Mouse (Mus musculus): ENCODE measurements at regions not wholly inside any gene's neighbourhood (a gene's known extent, or its start where the extent isn't known, plus 50 kb on each side); places are given as distances from the start of the nearest gene placed in this dataset.

DNA sequence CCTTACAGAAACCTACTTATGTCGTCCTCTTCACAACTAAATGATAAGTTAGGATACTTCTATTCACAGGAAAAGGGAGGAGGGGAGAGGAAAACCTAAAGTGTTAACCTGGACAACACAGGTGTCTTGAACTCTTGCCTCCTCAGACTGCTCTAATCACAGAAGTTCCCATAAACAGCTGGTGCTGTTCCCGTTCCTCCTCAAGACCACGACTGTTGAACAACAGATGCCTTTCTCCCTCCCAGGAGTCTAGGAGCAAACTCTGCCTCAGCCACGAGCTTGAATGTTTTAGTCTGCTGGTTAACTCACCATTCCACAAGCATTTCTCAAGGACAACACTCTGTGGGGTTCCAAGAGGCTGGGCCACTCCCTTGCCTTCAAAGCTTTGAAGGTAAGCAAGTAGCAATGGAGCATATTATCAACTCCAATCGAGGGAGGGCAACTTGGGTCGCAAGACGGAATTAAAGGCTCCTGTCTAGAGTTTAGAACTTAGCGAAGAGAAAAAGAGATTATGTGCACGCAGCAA is 186.6 kb upstream of the Bcl6 start:
- Histone ChIP-seq H3K4me2 (replicated peaks; ENCODE audit: low read depth) (no peak overlapping the region), H3K9me3 (ENCODE audit: control insufficient read depth, low read length) (no peaks in the 10 kb centered on the region), H3K9ac (ENCODE audit: low read length) (no peak overlapping the region), H3K36me3 (ENCODE audit: control insufficient read depth, insufficient read depth, low read length) (no peaks in the 10 kb centered on the region), H3K4me1 (replicated peaks; ENCODE audit: control insufficient read depth, insufficient read depth) (no peaks in the 10 kb centered on the region; the same call in 1 of the 2 replicates), H3K27me3 (ENCODE audit: control insufficient read depth, insufficient read depth, low read length) (no peaks in the 10 kb centered on the region), H3K27ac (replicated peaks) (no peak overlapping the region), H3K4me3 (ENCODE audit: low read depth, low read length) (no peak overlapping the region)
- ATAC-seq (ENCODE audit: low FRiP score, low TSS enrichment): no peak
- no peak for DNase-seq (ENCODE audit: low spot score)
- 65% methylated on average over 9 of the region's 9 CpGs for WGBS
- TF ChIP-seq CTCF (IDR thresholded peaks at IDR 0.05; ENCODE audit: low read depth) (no peak), EP300 (optimal IDR thresholded peaks at IDR 0.05) (no peak)

DNA sequence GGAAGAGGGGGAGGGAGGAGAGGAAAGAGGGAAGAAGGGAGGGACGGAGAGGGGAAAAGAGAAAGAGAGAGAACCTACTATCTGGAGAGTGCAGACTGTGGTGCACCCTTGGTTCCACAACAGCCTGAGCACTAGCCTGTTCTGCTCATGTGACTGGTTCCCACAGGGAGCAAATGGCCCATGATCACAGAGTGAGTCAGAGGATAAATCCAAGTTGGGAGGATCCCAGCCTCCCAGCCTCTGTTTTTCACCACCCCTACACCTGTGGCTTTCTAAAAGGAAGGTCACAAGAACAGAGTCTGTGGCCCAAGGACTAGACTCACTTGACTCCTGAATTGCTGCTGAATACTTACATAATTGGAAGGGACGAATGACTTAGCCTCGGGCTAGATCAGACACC is 185.9 kb upstream of the Bcl6 start:
- DNase-seq (ENCODE audit: low spot score): no peak
- Histone ChIP-seq H3K27ac (replicated peaks) (no peak overlapping the region), H3K9ac (ENCODE audit: low read length) (no peak overlapping the region), H3K4me2 (replicated peaks; ENCODE audit: low read depth) (no peak overlapping the region), H3K36me3 (ENCODE audit: control insufficient read depth, insufficient read depth, low read length) (no peaks in the 10 kb centered on the region), H3K4me1 (replicated peaks; ENCODE audit: control insufficient read depth, insufficient read depth) (no peaks in the 10 kb centered on the region; the same call in 1 of the 2 replicates), H3K9me3 (ENCODE audit: control insufficient read depth, low read length) (no peaks in the 10 kb centered on the region), H3K27me3 (ENCODE audit: control insufficient read depth, insufficient read depth, low read length) (no peaks in the 10 kb centered on the region), H3K4me3 (ENCODE audit: low read depth, low read length) (no peak overlapping the region)
- no peak for TF ChIP-seq CTCF (IDR thresholded peaks at IDR 0.05; ENCODE audit: low read depth)
- TF ChIP-seq EP300 (optimal IDR thresholded peaks at IDR 0.05): no peak
- no peak; the same call in 1 of the 2 replicates for ATAC-seq (ENCODE audit: low FRiP score, low TSS enrichment)
- 76% methylated on average over 3 of the region's 3 CpGs for WGBS

DNA sequence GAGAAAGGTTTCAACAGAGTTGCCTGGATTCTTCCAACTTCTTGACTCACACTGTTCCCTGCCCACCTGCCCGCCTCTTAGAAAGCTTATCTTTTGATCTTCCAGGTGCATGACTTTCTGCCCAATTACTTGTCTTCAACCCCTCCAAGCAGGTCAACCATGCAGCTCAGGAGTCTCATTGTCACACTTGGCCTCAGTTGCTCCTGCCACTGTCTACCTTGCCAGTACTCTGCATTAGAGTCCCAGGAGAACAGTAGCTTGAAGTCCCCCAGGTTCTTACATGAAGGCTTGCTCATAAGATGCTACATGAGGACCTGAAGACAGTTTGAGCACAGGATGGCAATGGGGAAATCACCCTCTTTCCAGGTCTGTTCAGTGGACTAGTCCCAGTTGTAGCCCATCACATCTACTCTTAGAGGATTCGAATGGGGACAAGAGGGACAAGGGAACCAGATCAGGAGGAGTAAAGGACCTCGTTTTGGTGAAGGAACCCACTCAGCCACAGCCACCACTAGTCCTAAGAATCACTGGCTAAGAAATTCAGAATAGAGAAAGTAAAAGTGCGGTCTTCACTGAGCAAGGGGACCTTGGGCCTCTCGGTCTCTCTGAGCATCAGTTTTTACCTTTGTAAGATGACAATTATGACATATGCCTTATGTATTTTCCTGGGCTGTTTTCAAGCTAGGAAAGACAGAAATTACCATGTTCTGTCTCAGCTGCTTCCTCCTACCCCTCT is 185.3 kb upstream of the Bcl6 start:
- WGBS: 86% methylated on average over 5 of the region's 5 CpGs
- Histone ChIP-seq H3K27me3 (ENCODE audit: control insufficient read depth, insufficient read depth, low read length) (no peaks in the 10 kb centered on the region), H3K4me1 (replicated peaks; ENCODE audit: control insufficient read depth, insufficient read depth) (no peaks in the 10 kb centered on the region; the same call in 1 of the 2 replicates), H3K4me2 (replicated peaks; ENCODE audit: low read depth) (no peak overlapping the region), H3K4me3 (ENCODE audit: low read depth, low read length) (no peak overlapping the region), H3K9ac (ENCODE audit: low read length) (no peak overlapping the region), H3K27ac (replicated peaks) (no peak overlapping the region), H3K36me3 (ENCODE audit: control insufficient read depth, insufficient read depth, low read length) (no peaks in the 10 kb centered on the region), H3K9me3 (ENCODE audit: control insufficient read depth, low read length) (no peaks in the 10 kb centered on the region)
- ATAC-seq (ENCODE audit: low FRiP score, low TSS enrichment) (no peak), DNase-seq (ENCODE audit: low spot score) (no peak)
- TF ChIP-seq EP300 (optimal IDR thresholded peaks at IDR 0.05) (no peak), CTCF (IDR thresholded peaks at IDR 0.05; ENCODE audit: low read depth) (no peak)

DNA sequence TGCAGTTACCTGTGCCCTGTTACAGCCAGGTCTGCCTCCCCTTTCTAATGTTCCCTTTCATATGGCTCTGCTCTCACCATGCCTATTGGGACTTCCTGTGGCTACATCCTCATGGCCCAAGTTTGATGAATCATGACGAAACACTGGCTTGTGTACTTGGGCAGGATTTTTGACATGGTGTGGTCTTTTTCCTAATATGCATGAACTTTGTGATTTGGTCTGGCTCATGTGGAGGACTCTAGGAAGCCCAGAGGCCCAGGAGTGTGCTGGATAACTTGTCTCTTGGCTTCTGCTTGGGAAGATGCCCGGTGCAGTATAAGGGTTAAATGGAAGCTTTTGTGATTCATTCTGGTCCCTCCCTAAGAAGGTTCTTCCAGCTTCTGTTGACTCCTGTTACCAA is 184.0 kb upstream of the Bcl6 start:
- DNase-seq (ENCODE audit: low spot score): no peak
- WGBS: 93% methylated on average over 2 of the region's 2 CpGs
- H3K9ac ChIP-seq (ENCODE audit: low read length): no peak overlapping the region
- H3K4me3 ChIP-seq (ENCODE audit: low read depth, low read length): no peak overlapping the region
- no peak for ATAC-seq (ENCODE audit: low FRiP score, low TSS enrichment)
- no peak overlapping the region for H3K27ac ChIP-seq (replicated peaks)
- H3K4me2 ChIP-seq (replicated peaks; ENCODE audit: low read depth): no peak overlapping the region
- no peak for TF ChIP-seq EP300 (optimal IDR thresholded peaks at IDR 0.05)
- TF ChIP-seq CTCF (IDR thresholded peaks at IDR 0.05; ENCODE audit: low read depth): no peak
- no peaks in the 10 kb centered on the region for H3K9me3 ChIP-seq (ENCODE audit: control insufficient read depth, low read length)
- H3K4me1 ChIP-seq (replicated peaks; ENCODE audit: control insufficient read depth, insufficient read depth): no peaks in the 10 kb centered on the region; the same call in 1 of the 2 replicates
- H3K36me3 ChIP-seq (ENCODE audit: control insufficient read depth, insufficient read depth, low read length): no peaks in the 10 kb centered on the region
- no peaks in the 10 kb centered on the region for H3K27me3 ChIP-seq (ENCODE audit: control insufficient read depth, insufficient read depth, low read length)

DNA sequence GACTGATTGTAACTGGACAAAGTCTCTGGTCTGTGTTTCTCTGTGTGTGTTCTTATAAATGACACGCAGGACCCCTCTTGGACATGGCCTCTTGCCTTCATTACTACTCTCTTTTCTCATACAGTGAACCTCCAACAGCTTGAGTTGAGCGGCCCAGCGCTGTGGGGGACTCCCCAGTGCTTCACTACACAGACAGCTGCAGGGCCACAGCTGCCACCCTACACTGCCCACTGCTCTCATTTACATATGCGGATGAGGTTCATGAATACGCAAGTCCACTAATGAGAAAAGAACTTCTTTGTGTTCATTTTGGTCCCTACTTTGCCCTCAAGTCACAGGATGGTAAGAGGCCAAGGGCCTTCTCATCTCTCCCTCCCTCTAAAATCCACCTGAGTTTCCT is 183.4 kb upstream of the Bcl6 start:
- Histone ChIP-seq H3K4me3 (ENCODE audit: low read depth, low read length) (no peak overlapping the region), H3K27ac (replicated peaks) (no peak overlapping the region), H3K27me3 (ENCODE audit: control insufficient read depth, insufficient read depth, low read length) (no peaks in the 10 kb centered on the region), H3K9me3 (ENCODE audit: control insufficient read depth, low read length) (no peaks in the 10 kb centered on the region), H3K9ac (ENCODE audit: low read length) (no peak overlapping the region), H3K4me1 (replicated peaks; ENCODE audit: control insufficient read depth, insufficient read depth) (no peaks in the 10 kb centered on the region; the same call in 1 of the 2 replicates), H3K36me3 (ENCODE audit: control insufficient read depth, insufficient read depth, low read length) (no peaks in the 10 kb centered on the region), H3K4me2 (replicated peaks; ENCODE audit: low read depth) (no peak overlapping the region)
- DNase-seq (ENCODE audit: low spot score) (no peak), ATAC-seq (ENCODE audit: low FRiP score, low TSS enrichment) (no peak)
- no peak for TF ChIP-seq EP300 (optimal IDR thresholded peaks at IDR 0.05)
- no peak for TF ChIP-seq CTCF (IDR thresholded peaks at IDR 0.05; ENCODE audit: low read depth)
- WGBS: 85% methylated on average over 5 of the region's 5 CpGs

DNA sequence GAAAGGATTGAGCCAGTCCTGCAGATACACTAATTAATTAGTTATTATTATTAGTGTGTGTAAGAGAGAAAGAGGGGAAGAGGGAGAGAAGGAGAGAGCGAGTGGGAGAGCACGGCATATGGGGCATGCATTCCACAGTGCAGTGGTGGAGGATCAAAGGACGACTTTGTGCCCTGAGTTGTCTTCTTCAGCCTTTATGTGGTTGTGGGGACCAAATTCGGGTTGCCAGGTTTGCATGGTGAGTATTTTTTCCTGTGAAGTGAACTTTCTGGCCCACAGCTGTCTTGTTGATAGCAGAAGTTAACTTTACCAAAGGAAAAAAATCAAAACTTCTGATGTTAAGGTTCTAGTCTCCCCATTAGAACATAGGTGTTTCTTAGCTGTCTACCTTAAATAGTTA is 182.5 kb upstream of the Bcl6 start:
- no peaks in the 10 kb centered on the region for H3K36me3 ChIP-seq (ENCODE audit: control insufficient read depth, insufficient read depth, low read length)
- WGBS: 83% methylated on average over 4 of the region's 4 CpGs
- H3K27me3 ChIP-seq (ENCODE audit: control insufficient read depth, insufficient read depth, low read length): no peaks in the 10 kb centered on the region
- DNase-seq (ENCODE audit: low spot score): no peak
- no peak overlapping the region for H3K27ac ChIP-seq (replicated peaks)
- no peak overlapping the region for H3K9ac ChIP-seq (ENCODE audit: low read length)
- no peak for TF ChIP-seq CTCF (IDR thresholded peaks at IDR 0.05; ENCODE audit: low read depth)
- no peak for TF ChIP-seq EP300 (optimal IDR thresholded peaks at IDR 0.05)
- ATAC-seq (ENCODE audit: low FRiP score, low TSS enrichment): no peak
- H3K4me2 ChIP-seq (replicated peaks; ENCODE audit: low read depth): no peak overlapping the region
- H3K9me3 ChIP-seq (ENCODE audit: control insufficient read depth, low read length): no peaks in the 10 kb centered on the region
- no peaks in the 10 kb centered on the region; the same call in 1 of the 2 replicates for H3K4me1 ChIP-seq (replicated peaks; ENCODE audit: control insufficient read depth, insufficient read depth)
- H3K4me3 ChIP-seq (ENCODE audit: low read depth, low read length): no peak overlapping the region

Data from stomach, postnatal 0 days (tissue).